Mouse (Mus musculus) left cerebral cortex, adult 2 months (tissue): ENCODE data around the gene Aff3. TPM values are rescaled to one million over a fixed set of nuclear protein-coding genes. Genes with fewer than 3 reads are reported as not detected.

Experiments used
- DNase-seq, 2 experiments: peaks; one replicate each; pipeline ENCODE4 v3.0.0; 2021 to 2022; ENCODE audit warnings: low spot score in 2 of 2, mixed read lengths in 1 of 2; ENCODE audit errors: extremely low spot score in 1 of 2
- H3K27ac ChIP-seq: fragments of 200-600 bp; 2 replicates; pipeline ENCODE4 v1.8.1; 2022
- H3K4me3 ChIP-seq: fragments of 200-600 bp; 2 replicates; pipeline ENCODE4 v1.8.1; 2022
- CTCF ChIP-seq: fragments of 200-600 bp; IDR thresholded peaks from 2 replicates; pipeline ENCODE4 v1.8.1; 2022; ENCODE audit warnings: antibody characterized with exemption, mild to moderate bottlenecking, moderate library complexity
- intact Hi-C: fragments of 180-260 bp; cut with DNase I; formaldehyde crosslinking; loops from one replicate; pipeline ENCODE4 v1.15.1; 2025
- total RNA-seq, 2 experiments: library from RNA; stranded (reverse); gene quantifications; 2 replicates each; pipeline ENCODE4 v1.2.3; 2021

The Aff3 gene
- total RNA-seq, 2 experiments from 2014 or later: 98.8 to 108 TPM

GRCm38 (mm10) chr1:38514634-38515011, 150.1 kb downstream of the Aff3 start:
- Histone ChIP-seq H3K27ac (no peak overlapping the region), H3K4me3 (no peak overlapping the region)
- no peak for DNase-seq
- intact Hi-C loops: no loop called here
- TF ChIP-seq CTCF: no peak

- DNase-seq: no peak
- H3K27ac ChIP-seq: no peak overlapping the region
- TF ChIP-seq CTCF: no peak
- intact Hi-C loops: no loop called here
- H3K4me3 ChIP-seq: no peak overlapping the region
These were observed 150.7 kb downstream of the Aff3 start for GRCm38 (mm10) chr1:38513970-38514633.

- Histone ChIP-seq H3K27ac (no peak overlapping the region), H3K4me3 (no peak overlapping the region)
- DNase-seq: no peak
- intact Hi-C loops: no loop called here
- no peak for TF ChIP-seq CTCF
These were observed 152.3 kb downstream of the Aff3 start for GRCm38 (mm10) chr1:38512258-38513081.

- H3K27ac ChIP-seq: no peak overlapping the region
- intact Hi-C loops: no loop called here
- no peak for DNase-seq
- H3K4me3 ChIP-seq: no peak overlapping the region
- TF ChIP-seq CTCF: no peak
These were observed 153.7 kb downstream of the Aff3 start for GRCm38 (mm10) chr1:38511076-38511475.

- no peak overlapping the region for H3K4me3 ChIP-seq
- H3K27ac ChIP-seq: no peak overlapping the region
- intact Hi-C loops: no loop called here
- no peak for TF ChIP-seq CTCF
- DNase-seq: no peak
These were observed 155.5 kb downstream of the Aff3 start for GRCm38 (mm10) chr1:38509301-38509700.

GRCm38 (mm10) chr1:38507636-38508179, 157.0 kb downstream of the Aff3 start:
- intact Hi-C loops: no loop called here
- H3K4me3 ChIP-seq: no peak overlapping the region
- no peak overlapping the region for H3K27ac ChIP-seq
- TF ChIP-seq CTCF: no peak
- no peak for DNase-seq

GRCm38 (mm10) chr1:38506396-38506795, 158.4 kb downstream of the Aff3 start:
- Histone ChIP-seq H3K27ac (no peak overlapping the region), H3K4me3 (no peak overlapping the region)
- no peak for DNase-seq
- TF ChIP-seq CTCF: no peak
- intact Hi-C loops: no loop called here

GRCm38 (mm10) chr1:38503431-38504089, 161.2 kb downstream of the Aff3 start:
- intact Hi-C loops: no loop called here
- no peak for TF ChIP-seq CTCF
- Histone ChIP-seq H3K4me3 (no peak overlapping the region), H3K27ac (no peak overlapping the region)
- no peak for DNase-seq

GRCm38 (mm10) chr1:38502797-38503196, 162.0 kb downstream of the Aff3 start:
- no peak for TF ChIP-seq CTCF
- intact Hi-C loops: no loop called here
- H3K27ac ChIP-seq: no peak overlapping the region
- no peak overlapping the region for H3K4me3 ChIP-seq
- DNase-seq: no peak

GRCm38 (mm10) chr1:38501231-38501630, 163.5 kb downstream of the Aff3 start:
- DNase-seq: no peak
- intact Hi-C loops: no loop called here
- Histone ChIP-seq H3K27ac (no peak overlapping the region), H3K4me3 (no peak overlapping the region)
- no peak for TF ChIP-seq CTCF

GRCm38 (mm10) chr1:38499500-38499899, 165.3 kb downstream of the Aff3 start:
- intact Hi-C loops: no loop called here
- no peak for DNase-seq
- no peak for TF ChIP-seq CTCF
- Histone ChIP-seq H3K27ac (no peak overlapping the region), H3K4me3 (no peak overlapping the region)

- no peak for TF ChIP-seq CTCF
- no peak for DNase-seq
- intact Hi-C loops: no loop called here
- H3K27ac ChIP-seq: no peak overlapping the region
- no peak overlapping the region for H3K4me3 ChIP-seq
These were observed 167.2 kb downstream of the Aff3 start for GRCm38 (mm10) chr1:38497576-38497975.
